Mouse (Mus musculus) C2C12 (cell line): ENCODE measurements around the gene Nrp2.

Experiments used
- CTCF ChIP-seq: IDR thresholded peaks from one replicate; pipeline ENCODE4 v1.5.1; 2011; ENCODE audit not compliant: control insufficient read depth, insufficient read depth, insufficient read length
- MAX ChIP-seq: IDR thresholded peaks from one replicate; pipeline ENCODE4 v1.6.1; 2011; ENCODE audit warnings: mild to moderate bottlenecking, control low read depth

DNA sequence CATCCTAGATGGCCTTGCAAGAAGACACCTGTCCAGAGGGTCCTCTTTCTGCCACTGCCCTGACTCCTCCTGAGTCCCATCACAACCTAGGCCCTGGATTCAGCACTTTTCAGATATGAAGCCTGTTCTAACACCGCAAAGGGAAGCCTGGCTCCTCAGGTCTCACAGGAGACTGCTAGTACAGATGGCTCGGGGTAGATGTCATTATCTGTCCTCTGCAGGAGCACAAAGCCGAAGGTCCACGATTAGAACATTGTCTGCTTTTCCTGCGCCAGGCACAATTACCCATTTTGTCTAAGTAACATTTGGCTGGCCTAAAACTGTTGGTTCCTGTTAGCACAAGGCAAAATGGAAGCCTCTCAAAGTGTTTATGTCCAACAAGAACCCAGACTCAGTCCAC is 97.3 kb downstream of the Nrp2 start:
- TF ChIP-seq MAX (no peak), CTCF (no peak)
